8 mouse cellular contexts compared by ENCODE assay signal in genomic region chr7:142532671-142533058, GRCm38 (mm10). TPM values are rescaled to one million over a fixed set of nuclear protein-coding genes. Genes with fewer than 3 reads are reported as not detected.
DNase-seq lines count a peak whose midpoint lies in the region; ATAC-seq and TF ChIP-seq lines count a peak whose summit lies in the region.

Mrpl23 (plus strand) TSS chr7:142532686.

- no peak for TF ChIP-seq POLR2A in CH12.LX (IDR thresholded peaks at IDR 0.05; ENCODE audit: low read depth, low read length)

- H3K4me2 ChIP-seq in CH12.LX (ENCODE audit: insufficient read depth, low read depth, poor library complexity, severe bottlenecking) = peak within 1 kb of the TSS; percentile 75
- peak within 1 kb of the TSS; percentile 73 for H3K4me2 ChIP-seq in forebrain, embryonic 13.5 days
- H3K4me2 ChIP-seq in limb, embryonic 11.5 days (ENCODE audit: low read depth, severe bottlenecking) = peak within 1 kb of the TSS; percentile 61
- H3K4me2 ChIP-seq in neural tube, embryonic 14.5 days (ENCODE audit: low read depth, low read length) = peak within 1 kb of the TSS; percentile 95

- no peak for DNase-seq in gastrocnemius, adult 2 months
- DNase-seq in gastrocnemius, postnatal 25 days = no peak
- no peak for DNase-seq in CH12.LX (ENCODE audit: extremely low read depth)
- no peak for DNase-seq in limb, embryonic 11.5 days (ENCODE audit: low spot score)
- DNase-seq in testis, postnatal 10 days (ENCODE audit: low spot score) = no peak
- DNase-seq in cerebellum, adult 11 months = no peak

- WGBS in forebrain, embryonic 13.5 days = 7% methylated on average over 17 of the region's 17 CpGs
- 6% methylated on average over 17 of the region's 17 CpGs for WGBS in limb, embryonic 11.5 days
- 4% methylated on average over 17 of the region's 17 CpGs for WGBS in neural tube, embryonic 14.5 days

- TF ChIP-seq RAD21 in CH12.LX (IDR thresholded peaks at IDR 0.05; ENCODE audit: low read depth, low read length) = no peak

- H3K27me3 ChIP-seq in CH12.LX (replicated peaks) = peaks cover 42% of the 10 kb centered on the region
- H3K27me3 ChIP-seq in forebrain, embryonic 13.5 days = no peaks in the 10 kb centered on the region
- H3K27me3 ChIP-seq in limb, embryonic 11.5 days (ENCODE audit: control insufficient read depth, insufficient read depth, low read length) = no peaks in the 10 kb centered on the region
- H3K27me3 ChIP-seq in neural tube, embryonic 14.5 days (ENCODE audit: control insufficient read depth, insufficient read depth, low read length) = no peaks in the 10 kb centered on the region

- peaks cover 4% of the 10 kb centered on the region for H3K79me2 ChIP-seq in CH12.LX (replicated peaks; ENCODE audit: control insufficient read depth, extremely low read depth, insufficient read depth, poor library complexity, severe bottlenecking)

- peak within 1 kb of the TSS; percentile 96 for H3K27ac ChIP-seq in gastrocnemius, adult 2 months
- H3K27ac ChIP-seq in CH12.LX (ENCODE audit: insufficient read depth, low read depth) = peak within 1 kb of the TSS; percentile 27
- peak within 1 kb of the TSS; percentile 55 for H3K27ac ChIP-seq in forebrain, embryonic 13.5 days
- peak within 1 kb of the TSS; percentile 94 for H3K27ac ChIP-seq in limb, embryonic 11.5 days (replicated peaks; ENCODE audit: low read depth, low read length)
- peak within 1 kb of the TSS; percentile 71 for H3K27ac ChIP-seq in neural tube, embryonic 14.5 days (ENCODE audit: low read depth, low read length)

- dilution Hi-C loops in CH12.LX (cut with MboI; ENCODE audit: extremely low pct_ligation_motif_present, extremely low pct_unique_long_range_greater_than_20kb, low sequenced_read_pairs) = no loop called here

- no peak for TF ChIP-seq EP300 in CH12.LX (IDR thresholded peaks at IDR 0.05; ENCODE audit: low read length)

- in situ Hi-C loops in CH12.LX (cut with MboI; ENCODE audit: low pct_ligation_motif_present, low pct_unique_long_range_greater_than_20kb, low sequenced_read_pairs) = no loop called here

- ATAC-seq in forebrain, embryonic 13.5 days = peak; percentile 84
- peak; percentile 37 for ATAC-seq in limb, embryonic 11.5 days (ENCODE audit: insufficient number of reproducible peaks, low FRiP score, low TSS enrichment, low read depth)
- peak; percentile 73 for ATAC-seq in neural tube, embryonic 14.5 days (ENCODE audit: low read depth)

- peaks cover 11 to 22% of the 10 kb centered on the region in 2 experiments for H3K36me3 ChIP-seq in CH12.LX (replicated peaks in 1 of 2; ENCODE audit: control insufficient read depth in 1 of 2, insufficient read depth in 1 of 2, low read length in 1 of 2)
- peaks cover 4% of the 10 kb centered on the region; the same call in 1 of the 2 replicates for H3K36me3 ChIP-seq in forebrain, embryonic 13.5 days (ENCODE audit: poor library complexity, severe bottlenecking)
- peaks cover 6% of the 10 kb centered on the region; the same call in 1 of the 2 replicates for H3K36me3 ChIP-seq in limb, embryonic 11.5 days (ENCODE audit: control insufficient read depth, insufficient read depth, low read length)
- no peaks in the 10 kb centered on the region for H3K36me3 ChIP-seq in neural tube, embryonic 14.5 days (ENCODE audit: control insufficient read depth, insufficient read depth, low read length)

- H3K4me3 ChIP-seq in gastrocnemius, adult 2 months = peak within 1 kb of the TSS; percentile 98
- peak within 1 kb of the TSS; percentile 91 to 96 (median 92) for H3K4me3 ChIP-seq in CH12.LX (replicated peaks in 1 of 3; ENCODE audit: low read depth in 2 of 3, low read length in 2 of 3, poor library complexity in 1 of 3)
- peak within 1 kb of the TSS; percentile 63 for H3K4me3 ChIP-seq in forebrain, embryonic 13.5 days
- peak within 1 kb of the TSS; percentile 44 for H3K4me3 ChIP-seq in limb, embryonic 11.5 days (ENCODE audit: low read depth, low read length)
- peak within 1 kb of the TSS; percentile 73 for H3K4me3 ChIP-seq in neural tube, embryonic 14.5 days (ENCODE audit: low read depth, low read length)

- no peaks in the 10 kb centered on the region for H3K9me3 ChIP-seq in CH12.LX (replicated peaks; ENCODE audit: low read length)
- no peaks in the 10 kb centered on the region for H3K9me3 ChIP-seq in forebrain, embryonic 13.5 days (replicated peaks)
- H3K9me3 ChIP-seq in limb, embryonic 11.5 days (ENCODE audit: control insufficient read depth, low read length) = no peaks in the 10 kb centered on the region
- no peaks in the 10 kb centered on the region for H3K9me3 ChIP-seq in neural tube, embryonic 14.5 days (ENCODE audit: control insufficient read depth, low read length)

- H3K4me1 ChIP-seq in CH12.LX (ENCODE audit: control insufficient read depth in 1 of 2, insufficient read depth in 2 of 2) = peaks cover 9 to 22% of the 10 kb centered on the region in 2 experiments
- peaks cover 19% of the 10 kb centered on the region for H3K4me1 ChIP-seq in forebrain, embryonic 13.5 days
- H3K4me1 ChIP-seq in limb, embryonic 11.5 days (ENCODE audit: control insufficient read depth, insufficient read depth, low read length) = peaks cover 38% of the 10 kb centered on the region
- peaks cover 4% of the 10 kb centered on the region; the same call in 1 of the 2 replicates for H3K4me1 ChIP-seq in neural tube, embryonic 14.5 days (ENCODE audit: control insufficient read depth, insufficient read depth, low read length)

- no peak for TF ChIP-seq CTCF in gastrocnemius, adult 2 months (IDR thresholded peaks at IDR 0.05)
- TF ChIP-seq CTCF in CH12.LX (conservative IDR thresholded peaks at IDR 0.05 in 1 of 2, IDR thresholded peaks at IDR 0.05 in 1 of 2; ENCODE audit: low read depth in 2 of 2, low read length in 2 of 2) = no peak

- H3K9ac ChIP-seq in CH12.LX (ENCODE audit: insufficient read depth, low read depth) = peak within 1 kb of the TSS; percentile 74
- H3K9ac ChIP-seq in forebrain, embryonic 13.5 days = peak within 1 kb of the TSS; percentile 76
- H3K9ac ChIP-seq in limb, embryonic 11.5 days (ENCODE audit: low read length) = peak within 1 kb of the TSS; percentile 85
- H3K9ac ChIP-seq in neural tube, embryonic 14.5 days (replicated peaks; ENCODE audit: low read depth, low read length) = peak within 1 kb of the TSS; percentile 75

- intact Hi-C loops in gastrocnemius, adult 2 months (cut with DNase I) = loop anchor here (2.0 to 5.0 kb wide), 2 partner anchors 52 to 215 kb away; no protein-coding TSS in a partner anchor

TF ChIP-seq in CH12.LX, 34 proteins besides CTCF, POLR2A, EP300 and RAD21:
- TF ChIP-seq MYC (IDR thresholded peaks at IDR 0.05; ENCODE audit: low read depth, low read length) = no peak
- TF ChIP-seq IRF4 (IDR thresholded peaks at IDR 0.05; ENCODE audit: low read depth, low read length) = 0 out of 2 replicates have a peak, but pooled peaks have one; percentile 6
TF ChIP-seq in CH12.LX: peak in this region for 1.

RNA-seq across cellular contexts. Expression of gene Mrpl23, which starts in this region (rescaled TPM):
- total RNA-seq in gastrocnemius, adult 2 months (2021) = 1 to 10 TPM in 1 of 2 experiments, under 1 TPM in 1; 0.89 to 1.4 TPM
- 10 to 100 TPM in 1 of 2 experiments, 1 to 10 TPM in 1; 8.6 to 18.3 TPM for total RNA-seq in gastrocnemius, postnatal 25 days (2021)
- total RNA-seq in CH12.LX (2012; rRNA removed) (58.9 and 71.2 TPM in 2 replicates), CH12.LX (2014; rRNA removed) (60.7 and 70.8 TPM in 2 replicates)
- polyA plus RNA-seq in CH12.LX (2012; ENCODE audit: insufficient read length, low read depth) = 7.5 and 8.3 TPM in 2 replicates
- 16.2 and 16.5 TPM in 2 replicates for polyA plus RNA-seq in forebrain, embryonic 13.5 days (2015; fragmentation: Nextera tagmentation; extraction: Ambion mirVana)
- 17.8 and 19.7 TPM in 2 replicates for polyA plus RNA-seq in limb, embryonic 11.5 days (2014; fragmentation: Nextera tagmentation; extraction: Ambion mirVana)
- 16.0 and 21.4 TPM in 2 replicates for polyA plus RNA-seq in neural tube, embryonic 14.5 days (2014; fragmentation: Nextera tagmentation; extraction: Ambion mirVana)

Comparison
In these comparisons a context has a peak if more than half of its experiments do, and no peak if none do; other contexts are left out.
1. H3K27ac ChIP-seq: peak in every context shown above with its lines; median percentile 96 in gastrocnemius, adult 2 months; 94 in limb, embryonic 11.5 days; 71 in neural tube, embryonic 14.5 days; 55 in forebrain, embryonic 13.5 days; 27 in CH12.LX.
2. H3K4me3 ChIP-seq: peak in every context shown above with its lines; median percentile 98 in gastrocnemius, adult 2 months; 92 in CH12.LX; 73 in neural tube, embryonic 14.5 days; 63 in forebrain, embryonic 13.5 days; 44 in limb, embryonic 11.5 days.